Mouse (Mus musculus): ENCODE data around the gene Lifr.

DNA sequence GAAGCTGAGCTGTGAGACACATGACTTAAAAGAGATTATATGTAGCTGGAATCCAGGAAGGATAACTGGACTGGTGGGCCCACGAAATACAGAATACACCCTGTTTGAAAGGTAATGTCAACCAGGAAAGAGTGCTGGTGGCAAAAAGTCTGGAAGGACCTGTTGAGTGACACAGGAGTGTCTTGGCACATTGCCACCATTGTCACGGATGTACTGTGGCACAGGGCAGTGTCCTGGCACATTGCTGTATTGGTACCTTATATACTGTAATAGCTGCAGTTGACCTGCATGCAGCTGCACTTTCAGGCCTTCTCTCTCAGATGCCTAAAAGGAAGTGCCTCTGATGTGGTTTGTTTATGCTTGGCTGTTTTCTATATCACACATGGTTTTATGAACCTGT, 82.5 kb downstream of the Lifr start:
- TF ChIP-seq CTCF (IDR thresholded peaks at IDR 0.05; ENCODE audit: extremely low read depth, insufficient read depth, insufficient read length, insufficient replicate concordance) (no peak), POLR2A (IDR thresholded peaks at IDR 0.05; ENCODE audit: low read depth, low read length) (no peak)

Measured in spleen, adult 2 months (tissue).